Mouse (Mus musculus): ENCODE measurements around the gene Odf4. TPM values are rescaled to one million over a fixed set of nuclear protein-coding genes. Genes with fewer than 3 reads are reported as not detected.

Gene Odf4
- polyA plus RNA-seq, 2 experiments: not detected

DNA sequence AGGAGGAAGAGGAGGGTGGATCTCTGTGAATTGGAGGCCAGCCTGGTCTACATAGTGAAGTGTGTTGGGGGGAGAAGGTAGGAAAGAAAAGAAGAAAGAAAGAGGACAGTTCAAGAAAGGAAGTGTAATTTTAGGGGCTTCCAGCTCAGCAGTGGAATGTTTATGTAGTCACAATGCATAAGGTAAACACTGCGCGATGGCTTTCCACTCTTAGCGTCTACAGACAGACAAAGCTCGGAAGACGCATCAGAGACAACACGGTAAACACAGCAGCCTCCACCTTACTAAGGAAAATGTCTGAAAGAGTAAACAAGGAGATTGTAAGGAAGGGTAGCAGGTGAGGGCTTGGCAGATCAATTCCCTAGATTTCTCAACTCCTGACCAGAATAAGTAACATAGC, 3.1 kb upstream of the Odf4 start:
- H3K27me3 ChIP-seq (ENCODE audit: control insufficient read depth, insufficient read depth, low read length): no peaks in the 10 kb centered on the region
- no peaks in the 10 kb centered on the region for H3K9me3 ChIP-seq (ENCODE audit: control insufficient read depth, low read length)
- no peak overlapping the region for H3K4me2 ChIP-seq (ENCODE audit: low read depth)
- H3K4me3 ChIP-seq (ENCODE audit: insufficient read depth in 1 of 2, low read depth in 2 of 2, low read length in 2 of 2): no peak overlapping the region
- H3K27ac ChIP-seq: no peak overlapping the region
- H3K9ac ChIP-seq (replicated peaks): no peak overlapping the region
- no peak for DNase-seq (ENCODE audit: low read depth in 3 of 3, low spot score in 3 of 3)
- no peak for ATAC-seq (ENCODE audit: insufficient read depth)
- TF ChIP-seq EP300 (IDR thresholded peaks at IDR 0.05; ENCODE audit: low read depth) (no peak), CTCF (IDR thresholded peaks at IDR 0.05; ENCODE audit: low read depth) (no peak)
- H3K36me3 ChIP-seq (replicated peaks; ENCODE audit: control insufficient read depth, insufficient read depth, low read depth): no peaks in the 10 kb centered on the region
- no peaks in the 10 kb centered on the region for H3K4me1 ChIP-seq (replicated peaks; ENCODE audit: control insufficient read depth in 2 of 2, insufficient read depth in 2 of 2, low read length in 1 of 2)
- 38% methylated on average over 6 of the region's 6 CpGs for WGBS (ENCODE audit: insufficient replicate concordance)

DNA sequence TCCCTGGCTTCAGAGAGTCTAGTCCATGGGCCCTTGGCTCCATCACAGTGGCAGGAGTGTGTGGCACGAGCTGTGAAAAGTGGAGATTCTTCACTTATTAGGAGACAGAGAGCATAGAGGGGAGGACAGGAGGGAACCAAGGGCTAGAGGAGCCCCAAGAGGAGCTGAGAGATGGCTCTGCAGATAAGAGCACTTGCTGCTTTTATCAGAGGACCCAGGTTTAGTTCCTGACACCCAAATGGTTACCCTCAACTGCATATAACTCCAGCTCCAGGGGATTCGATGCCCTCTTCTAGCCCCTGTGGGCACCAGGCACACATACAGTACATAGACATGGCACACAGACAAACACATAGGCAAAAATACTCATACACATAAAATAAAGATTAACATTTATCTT, 2.1 kb downstream of the Odf4 start:
- Histone ChIP-seq H3K36me3 (replicated peaks; ENCODE audit: control insufficient read depth, insufficient read depth, low read depth) (no peaks in the 10 kb centered on the region), H3K27me3 (ENCODE audit: control insufficient read depth, insufficient read depth, low read length) (no peaks in the 10 kb centered on the region), H3K4me1 (replicated peaks; ENCODE audit: control insufficient read depth in 2 of 2, insufficient read depth in 2 of 2, low read length in 1 of 2) (0 out of 4 replicates have a peak, but pooled peaks cover 0 to 2% of the 10 kb centered on the region in 2 experiments), H3K4me3 (ENCODE audit: insufficient read depth in 1 of 2, low read depth in 2 of 2, low read length in 2 of 2) (no peak overlapping the region), H3K9ac (replicated peaks) (no peak overlapping the region), H3K9me3 (ENCODE audit: control insufficient read depth, low read length) (no peaks in the 10 kb centered on the region), H3K27ac (no peak overlapping the region), H3K4me2 (ENCODE audit: low read depth) (no peak overlapping the region)
- no peak for ATAC-seq (ENCODE audit: insufficient read depth)
- TF ChIP-seq EP300 (IDR thresholded peaks at IDR 0.05; ENCODE audit: low read depth): no peak
- no peak for TF ChIP-seq CTCF (IDR thresholded peaks at IDR 0.05; ENCODE audit: low read depth)
- WGBS (ENCODE audit: insufficient replicate concordance): 33% methylated on average over 2 of the region's 2 CpGs
- no peak for DNase-seq (ENCODE audit: low read depth in 3 of 3, low spot score in 3 of 3)

DNA sequence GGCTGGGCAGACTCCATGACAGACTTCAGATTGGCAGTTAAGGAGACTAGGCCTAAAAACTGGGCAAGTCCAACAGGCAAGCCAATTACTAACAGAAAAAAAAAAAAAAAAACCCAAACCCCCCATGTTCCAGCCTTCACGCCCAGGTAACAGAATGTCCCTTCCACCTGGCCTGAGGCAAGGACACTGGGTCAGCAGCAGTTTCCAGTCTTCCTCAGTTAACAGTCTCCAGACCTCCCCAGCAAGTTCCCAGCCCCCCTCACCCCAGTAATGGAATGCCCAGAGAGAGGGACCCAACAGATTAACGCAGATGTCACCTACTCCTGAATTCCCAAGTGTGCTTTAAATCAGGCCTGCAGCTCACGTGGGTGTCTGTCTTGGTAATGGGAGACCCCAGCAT, 3.7 kb downstream of the Odf4 start:
- DNase-seq (ENCODE audit: low read depth in 3 of 3, low spot score in 3 of 3) (no peak), ATAC-seq (ENCODE audit: insufficient read depth) (no peak)
- Histone ChIP-seq H3K36me3 (replicated peaks; ENCODE audit: control insufficient read depth, insufficient read depth, low read depth) (no peaks in the 10 kb centered on the region), H3K27ac (no peak overlapping the region), H3K4me2 (ENCODE audit: low read depth) (no peak overlapping the region), H3K4me3 (ENCODE audit: insufficient read depth in 1 of 2, low read depth in 2 of 2, low read length in 2 of 2) (no peak overlapping the region), H3K9me3 (ENCODE audit: control insufficient read depth, low read length) (no peaks in the 10 kb centered on the region), H3K27me3 (ENCODE audit: control insufficient read depth, insufficient read depth, low read length) (no peaks in the 10 kb centered on the region), H3K4me1 (replicated peaks; ENCODE audit: control insufficient read depth in 2 of 2, insufficient read depth in 2 of 2, low read length in 1 of 2) (0 out of 4 replicates have a peak, but pooled peaks cover 0 to 2% of the 10 kb centered on the region in 2 experiments), H3K9ac (replicated peaks) (no peak overlapping the region)
- TF ChIP-seq EP300 (IDR thresholded peaks at IDR 0.05; ENCODE audit: low read depth) (no peak), CTCF (IDR thresholded peaks at IDR 0.05; ENCODE audit: low read depth) (no peak)
- WGBS (ENCODE audit: insufficient replicate concordance): 41% methylated on average over 3 of the region's 3 CpGs

DNA sequence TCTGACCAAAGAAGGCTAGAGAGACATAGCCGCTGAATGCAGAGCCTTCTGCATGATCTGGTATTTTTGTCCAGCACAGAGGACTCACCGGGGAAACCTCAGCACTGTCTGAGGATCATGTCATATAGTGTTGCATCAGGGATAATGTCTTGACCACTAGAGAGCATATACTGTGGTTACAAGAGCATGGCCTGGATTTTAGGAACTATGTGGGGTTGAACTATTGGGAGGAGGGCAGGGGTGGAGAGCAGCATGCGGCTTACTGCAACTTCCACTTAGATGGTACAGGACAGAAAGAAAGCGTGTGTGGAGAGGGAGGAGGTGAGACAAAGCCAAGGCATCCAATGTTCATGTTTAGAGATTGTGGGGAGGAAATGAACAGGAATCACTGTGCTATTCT, 12.3 kb downstream of the Odf4 start:
- no peak for ATAC-seq (ENCODE audit: insufficient read depth)
- Histone ChIP-seq H3K9ac (replicated peaks) (no peak overlapping the region), H3K9me3 (ENCODE audit: control insufficient read depth, low read length) (no peaks in the 10 kb centered on the region), H3K4me2 (ENCODE audit: low read depth) (no peak overlapping the region), H3K27ac (no peak overlapping the region), H3K4me1 (replicated peaks; ENCODE audit: control insufficient read depth in 2 of 2, insufficient read depth in 2 of 2, low read length in 1 of 2) (no peaks in the 10 kb centered on the region), H3K4me3 (ENCODE audit: insufficient read depth in 1 of 2, low read depth in 2 of 2, low read length in 2 of 2) (no peak overlapping the region), H3K36me3 (replicated peaks; ENCODE audit: control insufficient read depth, insufficient read depth, low read depth) (no peaks in the 10 kb centered on the region), H3K27me3 (ENCODE audit: control insufficient read depth, insufficient read depth, low read length) (peaks cover 4% of the 10 kb centered on the region; the same call in 1 of the 2 replicates)
- TF ChIP-seq EP300 (IDR thresholded peaks at IDR 0.05; ENCODE audit: low read depth): no peak
- TF ChIP-seq CTCF (IDR thresholded peaks at IDR 0.05; ENCODE audit: low read depth): no peak
- no peak for DNase-seq (ENCODE audit: low read depth in 3 of 3, low spot score in 3 of 3)
- WGBS (ENCODE audit: insufficient replicate concordance): 63% methylated on average over 4 of the region's 4 CpGs

DNA sequence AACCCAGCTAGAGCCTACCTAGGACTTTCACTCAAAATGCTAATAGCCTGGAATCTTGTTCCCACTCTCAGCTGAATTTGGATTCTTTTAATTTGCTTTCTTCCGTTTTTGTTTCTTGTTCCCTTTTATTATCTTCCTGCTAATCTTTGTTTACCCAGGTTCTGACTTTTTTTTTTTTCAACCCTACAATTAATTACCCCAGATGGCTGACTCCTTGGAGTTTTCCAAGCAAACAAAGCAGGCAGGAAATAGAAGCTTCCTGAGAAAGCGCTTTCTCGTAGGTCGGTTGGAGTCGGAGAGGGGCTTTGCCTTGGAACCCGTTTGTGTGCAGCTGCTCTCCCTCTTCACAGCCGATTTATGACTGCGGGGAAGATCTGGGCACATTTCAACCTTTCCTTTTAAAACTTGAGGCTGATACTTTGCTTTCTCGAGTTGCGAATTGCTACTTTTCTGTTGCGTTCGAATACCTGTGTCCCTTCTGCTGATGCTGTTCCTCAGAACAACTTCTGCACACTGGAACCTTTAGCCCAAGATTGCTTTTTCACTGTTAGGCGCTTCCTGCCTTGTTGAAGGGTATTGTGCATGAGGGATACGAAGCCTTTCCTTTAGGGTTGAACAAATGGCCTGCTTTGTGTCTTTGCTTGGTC, 15.2 kb downstream of the Odf4 start:
- DNase-seq (ENCODE audit: low read depth in 3 of 3, low spot score in 3 of 3) (no peak), ATAC-seq (ENCODE audit: insufficient read depth) (no peak)
- Histone ChIP-seq H3K9ac (replicated peaks) (no peak overlapping the region), H3K27me3 (ENCODE audit: control insufficient read depth, insufficient read depth, low read length) (peaks cover 4% of the 10 kb centered on the region; the same call in 1 of the 2 replicates), H3K4me2 (ENCODE audit: low read depth) (no peak overlapping the region), H3K4me3 (ENCODE audit: insufficient read depth in 1 of 2, low read depth in 2 of 2, low read length in 2 of 2) (no peak overlapping the region), H3K4me1 (replicated peaks; ENCODE audit: control insufficient read depth in 2 of 2, insufficient read depth in 2 of 2, low read length in 1 of 2) (no peaks in the 10 kb centered on the region), H3K27ac (no peak overlapping the region), H3K36me3 (replicated peaks; ENCODE audit: control insufficient read depth, insufficient read depth, low read depth) (no peaks in the 10 kb centered on the region; the same call in 1 of the 2 replicates), H3K9me3 (ENCODE audit: control insufficient read depth, low read length) (no peaks in the 10 kb centered on the region)
- 16% methylated on average over 14 of the region's 14 CpGs for WGBS (ENCODE audit: insufficient replicate concordance)
- TF ChIP-seq CTCF (IDR thresholded peaks at IDR 0.05; ENCODE audit: low read depth) (no peak), EP300 (IDR thresholded peaks at IDR 0.05; ENCODE audit: low read depth) (no peak)

Data from liver, embryonic 14.5 days (tissue).